Mouse (Mus musculus) embryonic fibroblast, embryonic 13.5 days (primary cell): ENCODE data around the gene Tuba1c. TPM values are rescaled to one million over a fixed set of nuclear protein-coding genes. Genes with fewer than 3 reads are reported as not detected.
A peak's percentile ranks its signal among the peaks of the same experiment; 100 is the strongest.

Experiments
- H3K27ac ChIP-seq: 2 replicates; pipeline ENCODE4 v1.5.1; 2012; ENCODE audit warnings: low read length, control low read depth, inconsistent platforms; ENCODE audit not compliant: insufficient read depth
- H3K4me1 ChIP-seq: 2 replicates; pipeline ENCODE4 v1.6.1; 2011; ENCODE audit warnings: low read length; ENCODE audit not compliant: control insufficient read depth, insufficient read depth
- H3K4me3 ChIP-seq: 2 replicates; pipeline ENCODE4 v1.5.1; 2011; ENCODE audit warnings: mild to moderate bottlenecking, control low read depth, low read length; ENCODE audit not compliant: insufficient read depth
- CTCF ChIP-seq: IDR thresholded peaks from 2 replicates; pipeline ENCODE4 v1.5.1; 2011; ENCODE audit warnings: mild to moderate bottlenecking, control low read depth, low read length, moderate library complexity, borderline replicate concordance; ENCODE audit not compliant: insufficient read depth
- POLR2A ChIP-seq: IDR thresholded peaks from 2 replicates; pipeline ENCODE4 v1.6.1; 2011; ENCODE audit warnings: low read depth, mild to moderate bottlenecking, control low read depth, low read length, moderate library complexity
- polyA plus RNA-seq: library from polyadenylated mRNA; stranded (reverse); fragments of >200 nt; gene quantifications from 2 replicates; pipeline ENCODE4 v1.2.4, GENCODE M21; 2011; ENCODE audit warnings: low read depth; ENCODE audit not compliant: missing spikeins, insufficient read length

The Tuba1c gene
- polyA plus RNA-seq, 1 experiment, result 171 TPM

DNA sequence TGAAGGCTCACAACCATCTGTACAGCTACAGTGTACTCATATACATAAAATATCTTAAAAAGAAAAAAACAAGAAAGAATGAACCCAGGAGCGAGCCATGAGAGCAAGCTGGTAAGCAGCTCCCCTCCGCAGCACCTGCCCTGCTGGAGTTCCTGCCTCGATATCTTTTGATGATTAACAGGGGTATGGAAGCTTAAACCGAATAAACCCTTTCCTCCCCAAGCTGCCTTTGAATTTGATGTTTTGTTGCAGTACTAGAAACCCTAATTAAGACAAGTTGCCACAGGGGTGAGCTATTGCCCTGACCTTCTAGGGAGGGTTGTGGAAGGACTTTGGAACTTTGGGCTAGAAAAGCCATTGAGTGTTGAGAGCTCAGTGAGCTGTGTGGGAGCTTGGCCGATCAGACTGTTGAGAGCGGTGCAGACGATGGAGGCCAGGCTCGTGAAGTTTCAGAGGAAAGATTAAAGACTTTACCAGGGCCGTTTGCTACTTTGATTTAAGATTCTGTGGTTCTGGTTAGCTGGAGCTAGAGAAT lies 15.1 kb upstream of the Tuba1c start:
- TF ChIP-seq POLR2A (no peak), CTCF (no peak)
- Histone ChIP-seq H3K27ac (no peak overlapping the region), H3K4me3 (no peak overlapping the region), H3K4me1 (no peaks in the 10 kb centered on the region; the same call in 1 of the 2 replicates)

DNA sequence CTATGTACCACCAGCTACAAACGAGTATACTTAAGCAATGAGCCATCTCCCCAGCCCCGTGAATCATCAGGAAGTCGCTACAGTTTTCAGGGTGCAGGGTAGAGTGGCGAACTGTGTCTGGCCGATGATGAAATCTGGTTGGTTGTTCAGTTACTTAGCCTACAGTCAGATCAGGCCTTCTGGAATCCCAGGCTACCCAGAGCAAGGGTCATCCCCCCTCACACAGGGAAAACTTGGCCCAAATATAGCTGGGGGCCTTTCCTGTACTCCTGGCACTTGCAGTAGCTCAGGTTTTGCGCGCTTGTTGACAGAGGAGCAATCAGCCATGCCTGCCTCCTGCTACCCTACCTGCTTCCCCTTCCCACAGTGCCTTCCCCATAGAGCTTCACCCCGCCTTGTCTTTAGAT lies 12.3 kb upstream of the Tuba1c start:
- Histone ChIP-seq H3K4me3 (no peak overlapping the region), H3K4me1 (no peaks in the 10 kb centered on the region; the same call in 1 of the 2 replicates), H3K27ac (peak overlapping the region; percentile 34)
- TF ChIP-seq POLR2A (no peak), CTCF (no peak)

DNA sequence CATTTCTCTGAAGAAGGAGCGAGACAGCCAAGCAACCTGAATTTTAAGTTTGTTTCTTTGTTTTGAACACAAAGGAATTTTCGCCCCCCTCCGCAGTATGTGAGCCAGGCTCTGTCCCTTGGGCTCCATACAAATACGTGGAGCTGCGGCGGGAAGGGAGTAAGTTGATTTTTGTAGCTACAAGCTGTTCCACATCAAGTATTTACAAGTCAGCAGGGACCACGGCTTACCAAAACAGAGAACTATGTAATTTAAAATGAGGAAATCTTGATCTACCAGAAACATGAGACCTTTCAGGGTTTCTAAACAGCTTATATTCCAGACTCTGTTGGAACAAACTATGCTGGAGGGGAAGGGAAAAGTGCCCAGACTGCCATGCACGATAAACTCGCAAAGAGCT lies 11.7 kb upstream of the Tuba1c start:
- no peak for TF ChIP-seq POLR2A
- TF ChIP-seq CTCF, result no peak
- Histone ChIP-seq H3K4me1 (no peaks in the 10 kb centered on the region; the same call in 1 of the 2 replicates), H3K4me3 (no peak overlapping the region), H3K27ac (peak overlapping the region; percentile 34; the same call in 1 of the 2 replicates)

DNA sequence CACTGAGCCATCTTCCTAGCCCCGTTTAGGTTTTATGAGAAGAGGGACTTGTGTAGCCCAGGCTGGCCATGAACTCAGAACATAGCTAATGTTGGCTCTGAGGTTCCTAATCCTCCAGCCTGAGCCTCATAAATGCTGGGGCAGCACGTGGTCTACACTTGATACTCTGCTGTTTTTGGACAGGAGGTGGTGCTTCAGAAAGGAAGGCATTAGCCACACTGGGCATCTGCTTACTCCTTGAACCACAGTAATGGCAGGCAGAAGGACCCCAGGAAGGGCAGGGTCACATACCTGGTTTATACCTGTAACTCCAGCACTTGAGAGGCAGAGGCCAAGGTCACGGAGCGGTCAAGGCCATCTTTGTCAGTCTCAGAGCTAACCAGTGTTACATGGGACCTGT lies 11.1 kb upstream of the Tuba1c start:
- no peak overlapping the region for H3K27ac ChIP-seq
- H3K4me1 ChIP-seq, result no peaks in the 10 kb centered on the region; the same call in 1 of the 2 replicates
- no peak overlapping the region for H3K4me3 ChIP-seq
- TF ChIP-seq CTCF (no peak), POLR2A (no peak)

DNA sequence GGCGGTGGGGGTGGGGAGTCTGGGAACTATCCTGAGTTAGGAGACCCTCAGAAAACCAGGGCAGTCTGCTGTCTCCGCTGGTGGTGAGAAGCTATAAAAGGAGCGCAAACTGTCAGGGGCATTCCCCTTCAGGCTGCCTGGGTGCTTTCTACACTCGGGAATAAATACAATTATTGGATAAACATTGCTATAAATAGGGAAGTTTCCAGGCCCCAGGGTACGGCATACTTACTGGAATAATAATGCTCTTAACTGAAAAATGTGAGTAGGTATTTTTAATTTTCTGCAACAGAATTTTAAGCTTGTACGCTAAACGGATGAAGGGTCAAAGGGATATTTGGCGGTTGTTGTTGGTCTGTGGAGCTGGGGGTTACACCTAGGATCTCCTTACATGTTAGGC lies 10.3 kb upstream of the Tuba1c start:
- no peak overlapping the region; the same call in 1 of the 2 replicates for H3K27ac ChIP-seq
- no peak overlapping the region for H3K4me3 ChIP-seq
- no peaks in the 10 kb centered on the region; the same call in 1 of the 2 replicates for H3K4me1 ChIP-seq
- no peak for TF ChIP-seq POLR2A
- no peak for TF ChIP-seq CTCF

DNA sequence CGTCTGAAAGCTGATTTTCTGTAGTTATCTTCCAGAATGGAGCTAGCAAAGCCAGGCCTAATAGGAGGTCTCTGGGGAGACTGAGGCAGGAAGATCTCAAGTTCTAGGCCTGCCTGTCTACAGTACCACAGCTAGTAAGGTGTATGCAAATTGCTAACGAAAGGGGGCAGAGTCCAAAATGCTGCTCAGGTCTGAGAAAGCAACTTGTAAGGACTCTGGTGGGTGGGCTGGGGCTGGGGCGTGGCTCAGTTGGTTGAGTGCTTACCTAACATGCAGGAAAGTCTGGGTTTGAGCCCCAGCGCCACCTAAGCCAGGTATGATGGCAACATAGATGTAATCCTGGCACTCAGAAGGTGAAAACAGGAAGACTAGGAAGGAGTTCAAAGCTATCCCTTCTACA lies 9.5 kb upstream of the Tuba1c start:
- no peak for TF ChIP-seq CTCF
- no peak for TF ChIP-seq POLR2A
- H3K27ac ChIP-seq, result no peak overlapping the region
- H3K4me1 ChIP-seq, result no peaks in the 10 kb centered on the region; the same call in 1 of the 2 replicates
- no peak overlapping the region for H3K4me3 ChIP-seq

DNA sequence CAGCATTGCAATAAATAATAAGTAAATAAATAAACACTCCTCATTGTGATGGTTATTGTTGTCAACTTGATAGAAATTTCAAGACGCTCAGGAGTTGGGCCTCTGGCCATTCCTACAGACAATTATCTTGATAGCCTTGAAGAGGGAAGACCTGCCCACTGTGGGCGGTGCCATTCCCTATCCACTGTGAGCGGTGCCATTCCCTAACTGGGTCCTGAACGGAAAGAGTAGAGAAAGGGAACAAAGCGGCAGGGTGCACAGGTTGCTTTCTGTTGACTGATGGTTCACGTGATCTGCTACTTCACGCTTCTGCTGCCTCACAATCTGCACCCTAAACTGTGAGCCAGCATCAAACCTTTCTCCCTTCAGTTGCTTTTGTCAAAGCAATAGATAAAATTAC lies 8.4 kb upstream of the Tuba1c start:
- no peak overlapping the region for H3K4me3 ChIP-seq
- TF ChIP-seq CTCF, result no peak
- no peak for TF ChIP-seq POLR2A
- no peaks in the 10 kb centered on the region; the same call in 1 of the 2 replicates for H3K4me1 ChIP-seq
- H3K27ac ChIP-seq, result no peak overlapping the region

DNA sequence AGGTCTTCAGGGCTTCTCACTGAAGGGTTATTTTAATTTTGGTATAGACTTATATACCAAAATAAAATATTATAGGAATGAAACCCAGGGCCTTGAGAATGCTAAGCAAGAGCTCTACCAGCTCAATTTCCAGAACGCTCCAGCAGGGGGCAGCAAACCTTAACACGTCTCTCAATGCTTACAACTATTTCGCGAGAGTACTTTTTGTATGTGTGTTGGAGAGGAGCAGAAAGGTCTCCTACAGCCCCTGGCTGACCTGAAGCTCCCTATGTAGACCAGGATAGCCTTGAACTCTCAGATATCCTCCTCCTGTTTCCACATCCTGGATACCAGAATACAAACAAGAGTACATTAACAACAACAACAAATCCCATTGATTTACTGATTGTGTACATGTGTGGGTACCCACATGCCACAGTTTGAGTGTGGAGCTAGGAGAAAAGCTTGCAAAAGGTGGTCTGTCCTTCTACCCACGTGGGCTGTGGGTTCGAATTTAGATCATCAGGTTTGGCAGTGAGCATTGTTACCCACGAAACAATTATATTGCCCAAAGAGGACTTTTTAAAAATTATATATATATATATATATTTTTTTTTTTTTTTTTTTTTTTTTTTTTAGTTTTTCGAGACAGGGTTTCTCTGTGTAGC lies 4.9 kb upstream of the Tuba1c start:
- no peak overlapping the region for H3K27ac ChIP-seq
- no peaks in the 10 kb centered on the region for H3K4me1 ChIP-seq
- H3K4me3 ChIP-seq, result no peak overlapping the region
- TF ChIP-seq POLR2A, result no peak
- no peak for TF ChIP-seq CTCF

DNA sequence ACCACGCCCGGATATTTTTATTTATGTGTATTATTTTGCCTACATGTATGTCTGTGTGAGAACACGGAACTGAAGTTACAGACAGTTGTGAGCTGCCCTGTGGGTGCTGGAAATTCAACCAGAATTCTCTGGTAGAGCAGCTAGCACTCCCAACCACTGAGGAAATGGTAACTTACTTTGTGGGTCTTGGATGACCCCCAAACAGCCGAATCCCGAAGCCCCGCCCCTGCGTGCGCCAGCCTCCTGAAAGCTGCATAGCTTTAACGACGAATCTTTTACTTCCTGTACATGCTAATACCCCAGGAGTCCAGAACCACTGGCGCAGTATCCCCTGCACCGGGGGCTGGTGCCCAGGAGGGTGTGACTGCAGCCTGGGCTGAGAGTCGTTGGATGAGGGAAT lies 4.3 kb upstream of the Tuba1c start:
- TF ChIP-seq CTCF, result no peak
- no peak for TF ChIP-seq POLR2A
- Histone ChIP-seq H3K4me3 (no peak overlapping the region), H3K27ac (no peak overlapping the region), H3K4me1 (no peaks in the 10 kb centered on the region)

DNA sequence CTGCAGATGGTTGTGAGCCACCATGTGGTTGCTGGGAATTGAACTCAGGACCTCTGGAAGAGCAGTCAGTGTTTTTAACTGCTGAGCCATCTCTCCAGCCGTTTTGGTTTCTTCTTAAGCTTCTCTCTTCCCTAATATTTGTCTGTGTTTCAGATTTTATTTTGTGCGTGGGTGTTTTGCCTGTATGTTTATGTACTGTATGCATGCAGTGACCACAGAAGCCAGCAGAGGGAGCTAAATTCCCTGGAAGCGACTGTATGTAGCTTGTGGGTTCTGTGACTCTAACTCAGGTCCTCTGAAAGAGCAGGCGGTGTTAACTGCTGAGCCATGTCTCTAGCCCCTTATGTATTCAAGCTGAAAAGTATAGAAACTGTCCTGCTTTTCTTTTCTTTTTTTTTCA lies 3.4 kb upstream of the Tuba1c start:
- Histone ChIP-seq H3K4me1 (no peaks in the 10 kb centered on the region), H3K4me3 (no peak overlapping the region), H3K27ac (no peak overlapping the region)
- no peak for TF ChIP-seq CTCF
- TF ChIP-seq POLR2A, result no peak
